Mouse (Mus musculus): ENCODE data around the gene Nrap. TPM values are rescaled to one million over a fixed set of nuclear protein-coding genes. Genes with fewer than 3 reads are reported as not detected.

The Nrap gene
- not detected in 2 replicates for polyA plus RNA-seq (2011; ENCODE audit: insufficient read depth, insufficient read length, low read depth, missing spikeins)

DNA sequence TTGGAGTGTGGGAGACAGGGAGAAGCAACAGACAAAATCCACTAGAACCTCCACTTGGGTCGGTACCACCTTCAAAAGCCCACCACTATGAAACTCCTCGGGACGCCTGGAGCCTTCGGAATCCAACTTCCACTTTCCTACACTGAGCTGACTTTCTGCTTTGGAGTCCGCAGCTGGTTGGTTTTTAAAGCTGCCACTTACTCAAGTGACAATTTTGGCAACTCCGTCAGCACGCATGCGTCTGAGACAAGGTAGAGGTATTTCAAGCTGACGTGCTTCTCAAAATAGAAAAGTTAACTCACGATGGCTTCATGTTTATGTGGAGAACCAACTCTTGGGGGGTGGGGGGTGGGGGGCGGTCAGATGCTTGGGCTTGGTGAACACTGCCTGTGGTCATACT lies at the start of gene Nrap:
Gene Nrap, minus strand, starts transcription at position 159 of the 400 bp plus-strand sequence.
- TF ChIP-seq POLR2A (IDR thresholded peaks at IDR 0.05; ENCODE audit: insufficient read depth, low read length) (no peak), CTCF (IDR thresholded peaks at IDR 0.05; ENCODE audit: low read depth, low read length) (no peak), EP300 (IDR thresholded peaks at IDR 0.05; ENCODE audit: insufficient read depth, low read depth, low read length) (no peak)
- H3K27ac ChIP-seq (ENCODE audit: insufficient read depth, low read length), result no peak within 1 kb of the TSS
- H3K4me3 ChIP-seq (ENCODE audit: low read depth, low read length), result no peak within 1 kb of the TSS

GRCm38 (mm10) chr19:56439072-56439434 lies 49.2 kb upstream of the Nrap start:
- Histone ChIP-seq H3K9ac (ENCODE audit: low read depth, poor library complexity, severe bottlenecking) (no peak overlapping the region), H3K36me3 (ENCODE audit: control insufficient read depth, insufficient read depth, low read length, poor library complexity, severe bottlenecking) (no peaks in the 10 kb centered on the region), H3K4me3 (ENCODE audit: low read depth, low read length) (no peak overlapping the region), H3K9me3 (replicated peaks; ENCODE audit: control insufficient read depth, insufficient read depth, low read length, poor library complexity, severe bottlenecking) (no peaks in the 10 kb centered on the region), H3K4me1 (ENCODE audit: control insufficient read depth, insufficient read depth, low read length) (no peaks in the 10 kb centered on the region), H3K27ac (ENCODE audit: insufficient read depth, low read length) (no peak overlapping the region), H3K27me3 (ENCODE audit: control insufficient read depth, insufficient read depth, low read length, poor library complexity, severe bottlenecking) (no peaks in the 10 kb centered on the region)
- TF ChIP-seq EP300 (IDR thresholded peaks at IDR 0.05; ENCODE audit: insufficient read depth, low read depth, low read length) (no peak), POLR2A (IDR thresholded peaks at IDR 0.05; ENCODE audit: insufficient read depth, low read length) (no peak), CTCF (IDR thresholded peaks at IDR 0.05; ENCODE audit: low read depth, low read length) (no peak)

More for the DNA sequence above, at the start of gene Nrap:
- Histone ChIP-seq H3K27me3 (ENCODE audit: control insufficient read depth, insufficient read depth, low read length, poor library complexity, severe bottlenecking) (no peaks in the 10 kb centered on the region), H3K4me1 (ENCODE audit: control insufficient read depth, insufficient read depth, low read length) (no peaks in the 10 kb centered on the region), H3K36me3 (ENCODE audit: control insufficient read depth, insufficient read depth, low read length, poor library complexity, severe bottlenecking) (no peaks in the 10 kb centered on the region), H3K9ac (ENCODE audit: low read depth, poor library complexity, severe bottlenecking) (no peak within 1 kb of the TSS), H3K9me3 (replicated peaks; ENCODE audit: control insufficient read depth, insufficient read depth, low read length, poor library complexity, severe bottlenecking) (no peaks in the 10 kb centered on the region)

DNA sequence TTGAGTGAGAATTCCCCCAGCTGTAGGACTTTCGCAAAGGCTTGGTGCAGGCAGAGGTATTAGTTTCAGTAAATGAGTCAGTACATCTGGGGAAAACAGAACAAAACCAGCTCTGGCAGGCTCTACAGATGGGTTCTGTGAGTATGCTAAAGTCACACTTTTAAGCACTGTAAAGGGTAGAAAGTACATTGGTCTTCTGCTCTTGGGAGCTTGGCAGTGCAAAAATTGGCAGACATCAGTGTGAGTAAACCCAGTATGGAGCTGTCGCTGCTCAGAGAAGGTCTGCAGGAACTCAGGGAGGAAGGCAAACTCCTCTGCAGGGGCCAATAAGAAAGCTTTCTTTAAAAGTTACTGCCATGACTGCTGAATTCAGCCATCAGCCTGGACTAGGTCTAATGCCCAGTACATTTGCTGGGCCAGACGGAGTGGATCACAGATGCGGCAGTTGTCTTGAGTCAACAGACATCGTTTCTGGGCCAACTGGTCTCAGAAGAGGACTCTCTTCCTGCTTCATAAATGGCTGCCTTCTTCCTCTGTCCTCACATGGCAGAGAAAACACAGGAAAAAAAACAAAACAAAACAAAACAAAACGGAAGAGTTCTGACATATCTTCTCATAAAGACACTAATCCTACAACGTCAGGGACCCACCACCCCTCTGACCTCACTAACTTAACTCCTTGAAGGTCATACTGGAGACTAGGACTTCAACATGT lies 48.7 kb upstream of the Nrap start:
- no peak for TF ChIP-seq POLR2A (IDR thresholded peaks at IDR 0.05; ENCODE audit: insufficient read depth, low read length)
- TF ChIP-seq EP300 (IDR thresholded peaks at IDR 0.05; ENCODE audit: insufficient read depth, low read depth, low read length), result no peak
- TF ChIP-seq CTCF (IDR thresholded peaks at IDR 0.05; ENCODE audit: low read depth, low read length), result no peak
- no peak overlapping the region for H3K9ac ChIP-seq (ENCODE audit: low read depth, poor library complexity, severe bottlenecking)
- H3K27ac ChIP-seq (ENCODE audit: insufficient read depth, low read length), result no peak overlapping the region
- no peaks in the 10 kb centered on the region for H3K9me3 ChIP-seq (replicated peaks; ENCODE audit: control insufficient read depth, insufficient read depth, low read length, poor library complexity, severe bottlenecking)
- no peaks in the 10 kb centered on the region for H3K27me3 ChIP-seq (ENCODE audit: control insufficient read depth, insufficient read depth, low read length, poor library complexity, severe bottlenecking)
- no peaks in the 10 kb centered on the region for H3K4me1 ChIP-seq (ENCODE audit: control insufficient read depth, insufficient read depth, low read length)
- H3K36me3 ChIP-seq (ENCODE audit: control insufficient read depth, insufficient read depth, low read length, poor library complexity, severe bottlenecking), result no peaks in the 10 kb centered on the region
- no peak overlapping the region for H3K4me3 ChIP-seq (ENCODE audit: low read depth, low read length)

GRCm38 (mm10) chr19:56436380-56436779 lies 46.5 kb upstream of the Nrap start:
- no peaks in the 10 kb centered on the region for H3K9me3 ChIP-seq (replicated peaks; ENCODE audit: control insufficient read depth, insufficient read depth, low read length, poor library complexity, severe bottlenecking)
- H3K27ac ChIP-seq (ENCODE audit: insufficient read depth, low read length), result no peak overlapping the region
- H3K27me3 ChIP-seq (ENCODE audit: control insufficient read depth, insufficient read depth, low read length, poor library complexity, severe bottlenecking), result no peaks in the 10 kb centered on the region
- TF ChIP-seq CTCF (IDR thresholded peaks at IDR 0.05; ENCODE audit: low read depth, low read length) (no peak), POLR2A (IDR thresholded peaks at IDR 0.05; ENCODE audit: insufficient read depth, low read length) (no peak), EP300 (IDR thresholded peaks at IDR 0.05; ENCODE audit: insufficient read depth, low read depth, low read length) (no peak)
- no peaks in the 10 kb centered on the region for H3K36me3 ChIP-seq (ENCODE audit: control insufficient read depth, insufficient read depth, low read length, poor library complexity, severe bottlenecking)
- no peak overlapping the region for H3K4me3 ChIP-seq (ENCODE audit: low read depth, low read length)
- H3K9ac ChIP-seq (ENCODE audit: low read depth, poor library complexity, severe bottlenecking), result no peak overlapping the region
- no peaks in the 10 kb centered on the region for H3K4me1 ChIP-seq (ENCODE audit: control insufficient read depth, insufficient read depth, low read length)

DNA sequence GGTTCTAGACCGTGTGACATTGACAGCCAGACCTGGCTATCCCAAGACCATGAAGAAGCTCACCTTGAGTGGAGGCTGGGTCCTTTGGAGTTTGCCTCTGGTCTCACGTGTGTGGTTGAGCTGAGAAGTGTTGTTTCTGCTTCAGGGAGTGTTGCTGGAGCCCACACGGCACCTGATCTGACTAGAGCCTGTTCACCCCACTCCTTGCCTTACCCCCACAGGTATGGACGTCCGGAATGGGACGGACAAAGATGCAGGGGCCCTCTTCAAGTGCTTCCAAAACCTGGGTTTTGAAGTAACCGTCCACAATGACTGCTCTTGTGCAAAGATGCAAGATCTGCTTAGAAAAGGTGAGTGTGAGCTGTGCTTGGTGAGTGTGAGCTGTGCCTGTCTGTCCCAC lies 43.7 kb upstream of the Nrap start:
- no peak overlapping the region for H3K9ac ChIP-seq (ENCODE audit: low read depth, poor library complexity, severe bottlenecking)
- no peak for TF ChIP-seq POLR2A (IDR thresholded peaks at IDR 0.05; ENCODE audit: insufficient read depth, low read length)
- TF ChIP-seq EP300 (IDR thresholded peaks at IDR 0.05; ENCODE audit: insufficient read depth, low read depth, low read length), result no peak
- TF ChIP-seq CTCF (IDR thresholded peaks at IDR 0.05; ENCODE audit: low read depth, low read length), result no peak
- H3K27ac ChIP-seq (ENCODE audit: insufficient read depth, low read length), result no peak overlapping the region
- no peaks in the 10 kb centered on the region for H3K36me3 ChIP-seq (ENCODE audit: control insufficient read depth, insufficient read depth, low read length, poor library complexity, severe bottlenecking)
- no peaks in the 10 kb centered on the region for H3K4me1 ChIP-seq (ENCODE audit: control insufficient read depth, insufficient read depth, low read length)
- no peaks in the 10 kb centered on the region for H3K9me3 ChIP-seq (replicated peaks; ENCODE audit: control insufficient read depth, insufficient read depth, low read length, poor library complexity, severe bottlenecking)
- H3K4me3 ChIP-seq (ENCODE audit: low read depth, low read length), result no peak overlapping the region
- no peaks in the 10 kb centered on the region for H3K27me3 ChIP-seq (ENCODE audit: control insufficient read depth, insufficient read depth, low read length, poor library complexity, severe bottlenecking)

GRCm38 (mm10) chr19:56432706-56433105 lies 42.9 kb upstream of the Nrap start:
- H3K9me3 ChIP-seq (replicated peaks; ENCODE audit: control insufficient read depth, insufficient read depth, low read length, poor library complexity, severe bottlenecking), result no peaks in the 10 kb centered on the region
- no peaks in the 10 kb centered on the region for H3K36me3 ChIP-seq (ENCODE audit: control insufficient read depth, insufficient read depth, low read length, poor library complexity, severe bottlenecking)
- H3K27ac ChIP-seq (ENCODE audit: insufficient read depth, low read length), result no peak overlapping the region
- no peaks in the 10 kb centered on the region for H3K27me3 ChIP-seq (ENCODE audit: control insufficient read depth, insufficient read depth, low read length, poor library complexity, severe bottlenecking)
- H3K4me3 ChIP-seq (ENCODE audit: low read depth, low read length), result no peak overlapping the region
- no peaks in the 10 kb centered on the region for H3K4me1 ChIP-seq (ENCODE audit: control insufficient read depth, insufficient read depth, low read length)
- TF ChIP-seq POLR2A (IDR thresholded peaks at IDR 0.05; ENCODE audit: insufficient read depth, low read length), result no peak
- TF ChIP-seq EP300 (IDR thresholded peaks at IDR 0.05; ENCODE audit: insufficient read depth, low read depth, low read length), result no peak
- TF ChIP-seq CTCF (IDR thresholded peaks at IDR 0.05; ENCODE audit: low read depth, low read length), result no peak
- no peak overlapping the region for H3K9ac ChIP-seq (ENCODE audit: low read depth, poor library complexity, severe bottlenecking)
